ENCODE assay signal across 26 mouse cellular contexts in the genomic region with DNA sequence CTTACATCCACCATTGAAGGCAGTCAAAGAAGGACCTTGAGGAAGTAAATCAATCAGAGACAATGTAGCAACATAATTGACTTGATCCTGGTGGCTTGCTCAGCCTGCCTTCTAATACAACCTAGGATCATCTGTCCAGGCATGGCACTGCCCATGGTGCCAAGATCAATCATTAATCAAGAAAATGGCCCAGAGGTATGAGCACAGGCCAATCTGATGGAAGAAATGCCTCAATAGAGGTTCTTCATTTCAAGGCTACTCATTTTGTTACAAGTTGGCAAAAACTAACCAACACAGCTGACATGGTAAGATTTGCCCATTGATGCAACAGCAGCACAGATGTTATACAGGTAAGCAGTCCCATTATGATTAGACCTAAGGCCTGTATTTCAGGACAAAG.
DNase-seq lines count a peak whose midpoint lies in the region; ATAC-seq lines count a peak whose summit lies in the region.
"Had no signal": no experiment of that assay in that cellular context is flagged by ENCODE, and none has a peak within 500 bp of the region (broad histone marks: within the 10 kb centered on the region; RNA-seq: fewer than 3 reads in every experiment).

No protein-coding gene starts in this region.

- H3K4me2 ChIP-seq in kidney, embryonic 14.5 days (replicated peaks; ENCODE audit: low read depth, low read length): no peak overlapping the region
- H3K4me2 ChIP-seq: embryonic facial prominence, embryonic 12.5 days; forebrain, embryonic 12.5 days had no signal

- ATAC-seq in kidney, embryonic 14.5 days (ENCODE audit: low FRiP score, low TSS enrichment): no peak
- ATAC-seq: activated CD4-positive, CD25-positive, alpha-beta regulatory T cell, adult 4 months; CD4-positive, CD25-positive, alpha-beta regulatory T cell, adult 4 months; forebrain, embryonic 14.5 days; forebrain, embryonic 16.5 days; Patski had no signal

- no peak overlapping the region for H3K4me3 ChIP-seq in kidney, embryonic 14.5 days (ENCODE audit: low read length)
- H3K4me3 ChIP-seq: embryonic facial prominence, embryonic 10.5 days; embryonic facial prominence, embryonic 12.5 days; forebrain, embryonic 10.5 days; forebrain, embryonic 12.5 days had no signal

- DNase-seq in kidney, adult 11 months: peak; percentile 4
- DNase-seq in kidney, postnatal 10 days: no peak
- peak; percentile 21 for DNase-seq in kidney, adult 9 months
- DNase-seq in fat pad, adult 2 months (ENCODE audit: extremely low read depth, low read depth, low spot score): peak; percentile 59
- no peak for DNase-seq in spleen, postnatal 36 days (ENCODE audit: low spot score in 2 of 2)
- DNase-seq: adrenal gland, adult 8-10 months; adrenal gland, postnatal 14 days; adrenal gland, postnatal 36 days; B cell, adult 2 months; cerebellum, adult 11-12 months; cerebellum, adult 2 months; cerebellum, adult 9-10 months; cerebellum, postnatal 10 days; cerebellum, postnatal 25 days had no signal

- no peak overlapping the region for H3K9ac ChIP-seq in kidney, embryonic 14.5 days (ENCODE audit: low read depth, low read length)
- H3K9ac ChIP-seq: embryonic facial prominence, embryonic 12.5 days; forebrain, embryonic 12.5 days had no signal

- H3K27ac ChIP-seq in kidney, embryonic 14.5 days (ENCODE audit: low read depth, low read length): no peak overlapping the region
- H3K27ac ChIP-seq: embryonic facial prominence, embryonic 10.5 days; embryonic facial prominence, embryonic 12.5 days; forebrain, embryonic 10.5 days; forebrain, embryonic 12.5 days had no signal

- H3K27me3 ChIP-seq in kidney, embryonic 14.5 days (ENCODE audit: control insufficient read depth, insufficient read depth, low read length): no peaks in the 10 kb centered on the region
- H3K27me3 ChIP-seq: CH12.LX; embryonic facial prominence, embryonic 12.5 days; forebrain, embryonic 12.5 days; Patski had no signal

- H3K9me3 ChIP-seq in kidney, embryonic 14.5 days (ENCODE audit: control insufficient read depth, low read length): no peaks in the 10 kb centered on the region
- H3K9me3 ChIP-seq: embryonic facial prominence, embryonic 10.5 days; embryonic facial prominence, embryonic 12.5 days; forebrain, embryonic 10.5 days; forebrain, embryonic 12.5 days; G1E had no signal

- no peaks in the 10 kb centered on the region for H3K36me3 ChIP-seq in kidney, embryonic 14.5 days (ENCODE audit: control insufficient read depth, insufficient read depth, low read length)
- H3K36me3 ChIP-seq: embryonic facial prominence, embryonic 10.5 days; embryonic facial prominence, embryonic 12.5 days; forebrain, embryonic 10.5 days; forebrain, embryonic 12.5 days; G1E had no signal

- H3K4me1 ChIP-seq in kidney, embryonic 14.5 days (ENCODE audit: control insufficient read depth, insufficient read depth, low read length): no peaks in the 10 kb centered on the region
- H3K4me1 ChIP-seq: embryonic facial prominence, embryonic 10.5 days; embryonic facial prominence, embryonic 12.5 days; forebrain, embryonic 10.5 days; forebrain, embryonic 12.5 days had no signal

Comparison
In these comparisons a context has a peak if more than half of its experiments do, and no peak if none do; other contexts are left out.
1. DNase-seq: peak in kidney, adult 11 months (single experiment), kidney, adult 9 months (single experiment) and fat pad, adult 2 months (single experiment); none in kidney, postnatal 10 days (single experiment) and spleen, postnatal 36 days (0 of 2).